Mouse (Mus musculus): Measurements from ENCODE around the gene Rapgef1. TPM values are rescaled to one million over a fixed set of nuclear protein-coding genes. Genes with fewer than 3 reads are reported as not detected.
A peak's percentile ranks its signal among the peaks of the same experiment; 100 is the strongest.
"Not testable (repeated sequence)": the region's sequence is repeated elsewhere in the genome, so short reads cannot be mapped to it uniquely, and the experiment has no call there.

The Rapgef1 gene
- polyA plus RNA-seq, 1 experiment from 2014 or later, result 13.4 TPM

- DNase-seq (ENCODE audit: low spot score), result no peak
- Histone ChIP-seq H3K36me3 (no peaks in the 10 kb centered on the region), H3K4me3 (peak within 1 kb of the TSS; percentile 46), H3K27ac (0 out of 2 replicates have a peak within 1 kb of the TSS, but pooled peaks have one; percentile 7), H3K27me3 (ENCODE audit: insufficient read depth, poor library complexity, severe bottlenecking) (peaks cover 69% of the 10 kb centered on the region), H3K4me1 (peaks cover 25% of the 10 kb centered on the region), H3K9me3 (no peaks in the 10 kb centered on the region)
- 8% methylated on average over 28 of the region's 28 CpGs for WGBS
Observed at GRCm38 (mm10) chr2:29751497-29751896, 132.0 kb downstream of the Rapgef1 start, which contains the start of gene Gm13420. Gene Gm13420 (minus strand): TSS chr2:29751685.

GRCm38 (mm10) chr2:29752397-29752796, 132.9 kb downstream of the Rapgef1 start:
- 83% methylated on average over 5 of the region's 5 CpGs for WGBS
- peaks cover 19% of the 10 kb centered on the region for H3K4me1 ChIP-seq
- H3K4me3 ChIP-seq, result no peak overlapping the region
- H3K27ac ChIP-seq, result no peak overlapping the region
- no peaks in the 10 kb centered on the region for H3K9me3 ChIP-seq
- peaks cover 62% of the 10 kb centered on the region for H3K27me3 ChIP-seq (ENCODE audit: insufficient read depth, poor library complexity, severe bottlenecking)
- no peaks in the 10 kb centered on the region for H3K36me3 ChIP-seq
- no peak for DNase-seq (ENCODE audit: low spot score)

GRCm38 (mm10) chr2:29755693-29756092, 136.2 kb downstream of the Rapgef1 start:
- H3K4me1 ChIP-seq, result peaks cover 13% of the 10 kb centered on the region

GRCm38 (mm10) chr2:29764831-29765230, 145.3 kb downstream of the Rapgef1 start:
- 3% methylated on average over 1 of the region's 1 CpGs for WGBS
- H3K4me3 ChIP-seq, result no peak overlapping the region
- peak; percentile 86 for DNase-seq (ENCODE audit: low spot score)
- H3K4me1 ChIP-seq, result no peaks in the 10 kb centered on the region
- peaks cover 14% of the 10 kb centered on the region; the same call in 1 of the 2 replicates for H3K27me3 ChIP-seq (ENCODE audit: insufficient read depth, poor library complexity, severe bottlenecking)
- no peak overlapping the region for H3K27ac ChIP-seq
- no peaks in the 10 kb centered on the region for H3K9me3 ChIP-seq
- H3K36me3 ChIP-seq, result no peaks in the 10 kb centered on the region

More at GRCm38 (mm10) chr2:29755693-29756092, 136.2 kb downstream of the Rapgef1 start:
- no peak for DNase-seq (ENCODE audit: low spot score)
- no peaks in the 10 kb centered on the region for H3K9me3 ChIP-seq
- H3K36me3 ChIP-seq, result no peaks in the 10 kb centered on the region
- H3K27ac ChIP-seq, result no peak overlapping the region
- H3K4me3 ChIP-seq, result no peak overlapping the region
- H3K27me3 ChIP-seq (ENCODE audit: insufficient read depth, poor library complexity, severe bottlenecking), result peaks cover 32% of the 10 kb centered on the region

GRCm38 (mm10) chr2:29767976-29768709, 148.6 kb downstream of the Rapgef1 start:
- Histone ChIP-seq H3K4me1 (no peaks in the 10 kb centered on the region), H3K27me3 (ENCODE audit: insufficient read depth, poor library complexity, severe bottlenecking) (0 out of 2 replicates have a peak, but pooled peaks cover 2% of the 10 kb centered on the region), H3K36me3 (0 out of 2 replicates have a peak, but pooled peaks cover under 1% of the 10 kb centered on the region), H3K27ac (no peak overlapping the region), H3K4me3 (no peak overlapping the region), H3K9me3 (no peaks in the 10 kb centered on the region)
- 62% methylated on average over 11 of the region's 11 CpGs for WGBS
- DNase-seq (ENCODE audit: low spot score), result no peak

GRCm38 (mm10) chr2:29768901-29769300, 149.4 kb downstream of the Rapgef1 start:
- no peaks in the 10 kb centered on the region for H3K9me3 ChIP-seq
- no peak for DNase-seq (ENCODE audit: low spot score)
- peaks cover 6% of the 10 kb centered on the region; the same call in 1 of the 2 replicates for H3K36me3 ChIP-seq
- no peak overlapping the region for H3K4me3 ChIP-seq
- H3K4me1 ChIP-seq, result peaks cover 7% of the 10 kb centered on the region
- no peak overlapping the region for H3K27ac ChIP-seq
- WGBS, result 57% methylated on average over 9 of the region's 9 CpGs
- H3K27me3 ChIP-seq (ENCODE audit: insufficient read depth, poor library complexity, severe bottlenecking), result no peaks in the 10 kb centered on the region

GRCm38 (mm10) chr2:29770162-29770561, 150.6 kb downstream of the Rapgef1 start:
- Histone ChIP-seq H3K36me3 (peaks cover 13% of the 10 kb centered on the region; the same call in 1 of the 2 replicates), H3K27me3 (ENCODE audit: insufficient read depth, poor library complexity, severe bottlenecking) (no peaks in the 10 kb centered on the region), H3K4me3 (no peak overlapping the region), H3K9me3 (no peaks in the 10 kb centered on the region), H3K4me1 (peaks cover 10% of the 10 kb centered on the region), H3K27ac (no peak overlapping the region)
- DNase-seq (ENCODE audit: low spot score), result no peak

- Histone ChIP-seq H3K27ac (no peak overlapping the region), H3K27me3 (ENCODE audit: insufficient read depth, poor library complexity, severe bottlenecking) (no peaks in the 10 kb centered on the region), H3K4me1 (peaks cover 10% of the 10 kb centered on the region), H3K4me3 (no peak overlapping the region), H3K9me3 (no peaks in the 10 kb centered on the region), H3K36me3 (peaks cover 27% of the 10 kb centered on the region)
- 71% methylated on average over 8 of the region's 8 CpGs for WGBS
- DNase-seq (ENCODE audit: low spot score), result no peak
Observed at GRCm38 (mm10) chr2:29771611-29772461, 152.3 kb downstream of the Rapgef1 start.

- H3K4me1 ChIP-seq, result peaks cover 10% of the 10 kb centered on the region
- WGBS, result 63% methylated on average over 4 of the region's 4 CpGs
- H3K36me3 ChIP-seq, result peaks cover 42% of the 10 kb centered on the region
- H3K9me3 ChIP-seq, result no peaks in the 10 kb centered on the region
- DNase-seq (ENCODE audit: low spot score), result no peak
- no peaks in the 10 kb centered on the region for H3K27me3 ChIP-seq (ENCODE audit: insufficient read depth, poor library complexity, severe bottlenecking)
- no peak overlapping the region for H3K27ac ChIP-seq
- no peak overlapping the region for H3K4me3 ChIP-seq
Observed at GRCm38 (mm10) chr2:29773323-29773722, 153.8 kb downstream of the Rapgef1 start.

GRCm38 (mm10) chr2:29781256-29781655, 161.7 kb downstream of the Rapgef1 start:
- H3K27ac ChIP-seq; DNase-seq (ENCODE audit: low spot score); H3K9me3 ChIP-seq; H3K4me1 ChIP-seq; H3K4me3 ChIP-seq; H3K27me3 ChIP-seq (ENCODE audit: insufficient read depth, poor library complexity, severe bottlenecking): not testable (repeated sequence)
- WGBS, result 83% methylated on average over 2 of the region's 2 CpGs
- H3K36me3 ChIP-seq, result peaks cover 98% of the 10 kb centered on the region

- DNase-seq (ENCODE audit: low spot score), result no peak
- no peak overlapping the region for H3K27ac ChIP-seq
- H3K27me3 ChIP-seq (ENCODE audit: insufficient read depth, poor library complexity, severe bottlenecking), result no peaks in the 10 kb centered on the region
- peaks cover 15% of the 10 kb centered on the region; the same call in 1 of the 2 replicates for H3K4me1 ChIP-seq
- peaks cover 70% of the 10 kb centered on the region for H3K36me3 ChIP-seq
- H3K9me3 ChIP-seq, result peaks cover 9% of the 10 kb centered on the region
- no peak overlapping the region for H3K4me3 ChIP-seq
- WGBS, result 74% methylated on average over 4 of the region's 4 CpGs
Observed at GRCm38 (mm10) chr2:29784290-29784689, 164.8 kb downstream of the Rapgef1 start.

- DNase-seq (ENCODE audit: low spot score), result peak; percentile 95
- H3K4me3 ChIP-seq, result peak within 1 kb of the TSS; percentile 81
- H3K4me1 ChIP-seq, result peaks cover 15% of the 10 kb centered on the region; the same call in 1 of the 2 replicates
- H3K36me3 ChIP-seq, result peaks cover 68% of the 10 kb centered on the region
- peak within 1 kb of the TSS; percentile 86 for H3K27ac ChIP-seq
- H3K27me3 ChIP-seq (ENCODE audit: insufficient read depth, poor library complexity, severe bottlenecking), result no peaks in the 10 kb centered on the region
- 0 out of 2 replicates have a peak, but pooled peaks cover under 1% of the 10 kb centered on the region for H3K9me3 ChIP-seq
- WGBS, result 1% methylated on average over 31 of the region's 31 CpGs
Observed at GRCm38 (mm10) chr2:29787104-29787917, 167.8 kb downstream of the Rapgef1 start, which contains the start of gene Coq4. Gene Coq4 (plus strand): TSS chr2:29787493.

Measured in heart, embryonic 10.5 days (tissue).